Mouse (Mus musculus) left cerebral cortex, adult 11 months (tissue): Measurements from ENCODE around the gene Lmbr1l.

Experiments
- DNase-seq: peaks from one replicate; pipeline ENCODE4 v3.0.0; 2022; ENCODE audit warnings: low spot score

Gene Lmbr1l

GRCm38 (mm10) chr15:98895635-98896589 lies 22.1 kb downstream of the Lmbr1l start:
- DNase-seq = no peak

DNA sequence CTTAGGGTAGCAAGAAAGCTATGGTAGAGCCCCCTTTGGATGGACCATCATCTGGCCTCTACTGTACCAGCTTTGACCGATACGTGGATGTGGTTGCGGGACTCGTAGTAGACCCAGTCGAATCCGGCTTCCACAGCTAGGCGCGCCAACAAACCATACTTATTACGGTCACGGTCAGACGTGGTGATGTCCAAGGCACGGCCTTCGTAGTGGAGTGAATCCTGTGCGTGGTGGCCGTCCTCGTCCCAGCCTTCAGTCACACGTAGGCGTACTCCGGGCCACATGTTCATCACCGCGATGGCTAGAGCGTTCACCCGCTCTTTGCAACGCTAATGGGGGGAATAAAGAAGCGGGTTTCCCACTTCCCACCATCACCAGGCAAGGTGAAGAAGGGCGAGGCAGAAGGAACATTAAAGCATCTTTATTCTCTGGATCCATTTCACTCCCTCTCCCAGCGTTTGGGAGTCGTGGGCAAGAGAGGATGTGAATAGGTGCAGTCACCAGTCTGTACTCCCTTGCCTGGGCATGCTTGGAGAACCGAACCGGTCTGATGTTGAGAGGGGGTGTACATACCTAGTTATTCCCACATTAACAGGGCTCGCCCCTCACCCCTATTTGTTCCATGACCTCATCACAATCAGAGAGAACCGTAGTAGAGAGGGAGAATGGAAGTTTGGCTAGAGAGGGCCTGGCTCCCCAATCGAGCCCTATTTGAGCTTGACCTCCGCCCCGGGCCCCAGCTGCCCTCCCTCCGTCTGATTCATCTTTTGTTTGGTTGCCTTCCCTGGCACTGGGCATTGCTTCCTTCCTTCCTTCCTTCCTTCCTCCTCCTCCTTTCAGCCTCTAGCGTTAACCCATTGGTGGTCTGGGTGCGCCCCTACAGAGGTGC lies 23.0 kb downstream of the Lmbr1l start:
- no peak for DNase-seq

GRCm38 (mm10) chr15:98893940-98894745 lies 23.9 kb downstream of the Lmbr1l start, which contains the start of gene Rhebl1:
Gene Rhebl1, minus strand, starts transcription at chr15:98894540.
- DNase-seq = no peak

- no peak for DNase-seq
Measured at GRCm38 (mm10) chr15:98893036-98893435, 25.0 kb downstream of the Lmbr1l start.

DNA sequence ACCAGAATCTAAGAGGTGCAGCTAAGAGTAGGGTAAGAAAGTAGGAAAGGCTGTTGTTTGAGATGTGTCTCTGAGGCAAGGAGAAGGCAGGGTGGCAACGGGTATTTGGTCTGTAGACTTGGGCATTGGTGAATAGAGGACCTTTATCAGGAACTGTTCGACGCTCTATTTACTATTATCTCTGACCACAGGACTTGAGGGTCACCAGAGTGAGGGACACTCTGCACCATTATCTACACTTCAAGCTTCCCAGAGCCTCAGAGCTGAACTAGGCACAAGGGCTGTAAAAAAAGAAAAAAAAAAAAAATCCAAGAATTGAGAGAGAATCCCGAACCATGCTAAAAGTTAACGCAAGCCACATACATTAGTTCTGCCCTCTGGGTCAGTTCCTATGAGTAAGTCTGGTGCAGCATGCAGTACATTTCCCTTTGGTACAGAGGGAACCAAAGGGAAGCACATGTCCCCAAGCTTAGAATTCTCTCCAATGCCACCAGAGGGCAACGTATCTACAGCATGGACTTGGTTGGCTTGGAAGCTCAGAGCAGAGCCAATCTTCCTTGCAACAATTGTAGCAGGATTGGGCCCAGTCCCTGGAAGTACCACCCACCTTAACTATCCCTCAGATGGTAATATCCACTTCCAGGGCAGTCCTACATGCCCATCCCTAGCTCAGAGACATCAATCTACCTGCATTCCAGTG lies 26.0 kb downstream of the Lmbr1l start:
- DNase-seq = peak; percentile 60

DNA sequence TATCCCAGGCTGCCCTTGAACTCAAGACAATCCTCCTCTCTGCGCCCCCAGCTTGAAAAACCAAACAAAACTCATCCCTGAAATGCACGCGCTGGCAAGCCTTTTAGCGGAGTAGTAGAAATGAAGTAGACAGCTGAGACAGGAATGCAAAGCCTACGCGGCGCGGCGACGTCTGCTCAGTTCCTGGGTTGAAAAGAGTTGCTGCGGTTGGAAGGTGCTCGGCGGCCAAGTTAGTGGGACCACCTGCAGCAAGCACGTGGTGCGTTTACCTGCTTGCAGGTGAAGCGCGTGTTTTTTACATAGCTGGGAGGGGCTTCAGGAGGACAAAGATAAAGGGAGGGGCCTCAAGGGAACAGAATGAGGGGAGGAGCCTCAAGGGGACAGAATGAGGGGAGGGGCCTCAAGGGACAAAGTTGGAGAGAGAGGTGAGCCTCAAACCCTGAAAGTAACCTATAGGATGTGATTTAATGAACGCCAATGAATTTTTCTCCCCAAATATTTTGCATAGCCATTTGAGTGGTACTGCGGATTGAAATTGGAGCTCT lies 26.8 kb downstream of the Lmbr1l start:
- DNase-seq = no peak

DNA sequence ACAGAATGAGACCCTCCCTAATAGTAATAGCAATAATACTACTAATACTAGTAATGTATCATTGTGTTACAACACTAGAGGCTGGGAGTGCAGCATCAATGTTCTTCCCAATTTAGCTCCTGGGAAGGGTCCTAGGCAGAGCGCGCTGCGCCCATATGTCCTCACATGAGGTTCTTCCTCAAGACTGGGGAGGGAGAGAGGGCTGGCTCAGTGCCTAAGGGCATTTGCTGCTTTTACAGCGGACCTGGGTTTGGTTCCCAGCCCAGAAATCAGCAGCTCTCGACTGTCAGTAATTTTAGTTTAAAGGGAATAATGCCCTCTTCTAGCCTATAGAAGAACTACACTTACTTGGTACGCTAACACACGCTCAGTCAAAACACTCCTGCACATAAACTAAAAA lies 30.5 kb downstream of the Lmbr1l start:
- no peak for DNase-seq

- DNase-seq = no peak
Measured at GRCm38 (mm10) chr15:98886667-98887387, 31.2 kb downstream of the Lmbr1l start.

- no peak for DNase-seq
Measured at GRCm38 (mm10) chr15:98884106-98884505, 33.9 kb downstream of the Lmbr1l start.

DNA sequence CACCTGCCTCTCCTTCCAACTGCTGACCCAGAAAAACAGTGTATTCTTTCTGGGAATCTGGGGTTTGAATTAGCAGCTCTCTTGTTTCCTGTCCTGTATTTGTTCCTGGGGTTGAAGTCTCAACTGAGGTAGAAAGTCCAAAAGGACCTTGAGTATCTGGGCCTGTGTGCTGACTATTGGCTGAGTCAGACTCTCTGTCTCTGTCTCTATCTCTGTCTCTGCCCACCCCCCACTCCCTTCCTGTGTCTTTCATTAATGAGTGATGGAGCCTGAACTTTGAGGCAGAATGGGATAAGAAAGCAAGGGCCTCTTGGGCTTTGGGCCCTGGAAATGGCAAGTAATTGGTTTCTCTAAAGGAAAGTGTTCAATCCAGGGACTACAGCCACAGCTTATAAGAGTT lies 34.4 kb downstream of the Lmbr1l start:
- no peak for DNase-seq

GRCm38 (mm10) chr15:98881656-98882008 lies 36.4 kb downstream of the Lmbr1l start:
- DNase-seq = no peak

DNA sequence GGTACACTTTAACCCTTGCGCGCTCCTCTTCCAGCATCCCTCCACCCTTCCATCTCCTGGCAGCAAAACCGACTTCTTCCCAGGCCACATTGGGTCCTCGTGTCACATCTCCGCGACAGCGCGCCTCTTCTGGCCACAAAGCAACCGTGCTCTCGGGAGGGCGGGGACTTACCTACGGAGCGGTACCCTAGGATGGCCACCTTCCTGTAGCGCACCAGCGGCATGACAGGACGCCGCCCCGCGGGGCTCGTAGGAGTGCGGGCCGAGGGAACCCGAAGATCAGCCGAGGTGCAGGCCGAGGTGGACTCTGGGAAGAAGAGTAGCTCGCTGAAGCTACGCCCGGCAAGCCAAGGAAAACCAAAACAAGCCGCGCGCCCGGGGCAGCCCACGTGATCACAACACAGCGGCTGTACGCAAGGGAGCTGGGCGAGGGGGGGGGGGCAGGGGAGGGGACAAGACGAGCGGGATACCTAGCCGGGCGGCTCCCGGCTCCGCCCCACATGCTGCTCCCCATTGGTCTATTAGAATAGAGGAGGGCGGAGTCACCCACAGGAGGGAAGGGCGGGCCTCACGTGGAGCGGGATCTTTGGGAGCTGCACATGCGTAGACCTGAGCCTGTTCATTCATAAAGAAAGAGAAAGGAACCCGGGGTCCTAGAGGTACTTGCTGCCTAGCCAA lies 36.9 kb downstream of the Lmbr1l start:
- DNase-seq = peak; percentile 90

GRCm38 (mm10) chr15:98877331-98877730 lies 40.7 kb downstream of the Lmbr1l start:
- DNase-seq = peak; percentile 60

- peak; percentile 89 for DNase-seq
Measured at GRCm38 (mm10) chr15:98871916-98872888, 45.8 kb downstream of the Lmbr1l start.

DNA sequence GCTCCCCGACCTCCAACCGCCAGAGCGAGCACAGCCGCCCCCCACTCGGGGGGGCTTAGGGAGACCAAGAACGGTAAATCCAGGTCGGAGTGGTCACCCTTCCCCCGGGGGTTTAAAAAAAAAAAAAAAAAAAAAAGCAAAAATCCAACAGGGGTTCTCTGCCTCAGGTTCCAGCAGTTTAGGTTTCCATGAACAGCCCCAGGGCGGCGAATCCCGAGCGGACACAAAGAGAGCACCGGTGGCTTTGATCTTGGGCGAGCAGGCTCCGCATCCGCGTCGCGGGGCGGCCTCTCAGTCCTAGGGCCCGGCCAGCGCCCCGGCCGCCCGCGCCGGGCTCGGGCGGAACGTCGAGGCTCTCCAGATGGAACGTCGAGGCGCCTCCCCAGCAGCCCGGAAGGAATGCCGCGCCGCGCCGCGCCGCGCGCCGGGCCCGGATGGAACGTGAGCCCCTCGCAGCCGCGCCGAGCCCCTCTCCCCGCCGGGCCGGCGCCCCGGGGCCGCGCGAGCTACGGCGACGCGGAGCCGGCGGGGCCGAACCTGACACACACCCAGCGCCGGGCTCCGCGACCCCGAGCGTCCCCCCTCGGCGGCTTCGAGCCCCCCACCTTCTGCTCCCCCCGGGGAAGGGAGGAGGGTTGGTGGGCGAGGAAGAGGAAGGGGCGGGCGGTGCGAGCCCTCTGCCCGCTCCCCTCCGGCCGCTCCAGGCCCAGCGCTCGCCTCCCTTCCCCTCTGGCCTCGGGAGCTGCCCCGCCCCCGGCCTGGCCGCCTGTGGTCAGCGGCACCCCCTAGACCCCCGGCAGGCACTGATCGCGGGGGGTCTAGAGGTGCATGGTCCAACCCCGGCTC lies 46.7 kb downstream of the Lmbr1l start, which contains the start of gene Kmt2d:
Gene Kmt2d, minus strand, starts transcription at position 135 of the 846 bp plus-strand sequence.
- DNase-seq = no peak

DNA sequence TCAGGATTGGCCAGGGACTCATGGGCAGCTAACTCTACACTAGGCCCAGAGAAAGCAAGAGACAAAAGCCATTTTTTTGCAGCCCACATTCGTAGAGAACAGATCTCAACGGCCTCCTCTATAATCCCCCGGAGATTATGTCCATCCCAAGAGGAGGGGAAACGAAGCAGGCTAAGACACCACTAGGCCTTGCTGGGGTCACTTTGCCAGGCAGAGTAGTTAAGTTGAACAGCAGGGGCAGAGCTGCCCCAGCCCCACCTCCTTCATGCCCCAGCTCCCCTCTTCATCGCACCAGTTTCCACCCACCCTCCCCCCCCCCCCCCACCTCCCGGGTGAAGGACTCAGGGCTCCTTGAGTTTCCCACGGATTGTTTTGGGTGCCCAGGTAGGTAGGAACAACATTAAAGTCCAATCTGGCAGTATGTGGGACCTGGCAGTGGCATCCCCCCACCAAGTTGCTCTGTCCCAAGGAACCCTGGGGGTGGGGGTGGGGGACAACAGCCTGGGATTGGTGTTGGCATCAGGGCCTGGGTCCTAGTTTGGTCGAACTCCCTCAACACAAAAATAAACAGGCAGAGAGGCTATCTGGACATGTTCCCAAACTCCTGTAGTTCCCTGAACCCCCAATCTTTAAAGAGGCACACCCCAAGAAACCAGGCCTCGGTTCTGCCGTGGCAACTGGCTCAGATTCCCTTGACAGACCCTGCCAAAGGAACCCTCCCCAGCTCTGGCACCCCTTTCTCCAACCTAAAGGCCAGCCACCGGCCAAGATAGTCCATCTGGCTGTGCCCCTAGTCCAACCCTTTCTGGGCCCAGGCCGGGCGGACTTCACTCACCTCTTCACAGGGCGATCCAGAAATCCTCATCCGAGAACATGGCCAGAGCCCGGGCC lies 47.6 kb downstream of the Lmbr1l start:
- no peak for DNase-seq
